21 mouse cellular contexts compared by ENCODE assay signal in the genomic region with DNA sequence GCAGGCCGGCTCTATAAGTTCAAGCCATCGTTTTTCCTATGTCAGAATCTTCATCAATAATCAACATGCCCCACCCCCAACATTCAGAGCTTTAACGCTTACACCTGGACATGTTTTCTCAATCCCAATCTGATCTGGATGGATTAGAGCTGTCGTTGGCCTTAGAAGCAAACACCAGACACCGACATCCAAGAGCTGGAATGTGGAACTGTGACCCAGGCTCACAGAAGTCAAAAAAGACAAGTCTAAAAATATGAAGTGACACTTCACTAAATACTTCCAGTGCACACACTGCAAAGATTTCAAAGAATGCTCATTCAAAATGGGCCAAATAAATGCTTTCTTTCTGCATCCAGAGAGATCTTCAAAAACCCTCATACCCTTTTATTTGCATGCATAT.
DNase-seq lines count a peak whose midpoint lies in the region; ATAC-seq and TF ChIP-seq lines count a peak whose summit lies in the region.
"Had no signal": no experiment of that assay in that cellular context is flagged by ENCODE, and none has a peak within 500 bp of the region (broad histone marks: within the 10 kb centered on the region; RNA-seq: fewer than 3 reads in every experiment).

No protein-coding gene starts in this region.

- peaks cover 54% of the 10 kb centered on the region for H3K4me1 ChIP-seq in heart, embryonic 12.5 days (replicated peaks)
- H3K4me1 ChIP-seq in lung, embryonic 16.5 days (replicated peaks; ENCODE audit: control insufficient read depth, insufficient read depth, low read length): peaks cover 46% of the 10 kb centered on the region
- H3K4me1 ChIP-seq in stomach, postnatal 0 days (replicated peaks; ENCODE audit: control insufficient read depth, insufficient read depth): peaks cover 9% of the 10 kb centered on the region

- H3K9ac ChIP-seq in heart, embryonic 12.5 days: no peak overlapping the region
- H3K9ac ChIP-seq in lung, embryonic 16.5 days (ENCODE audit: low read length): no peak overlapping the region
- no peak overlapping the region for H3K9ac ChIP-seq in stomach, postnatal 0 days (ENCODE audit: low read length)
- H3K9ac ChIP-seq: forebrain, embryonic 15.5 days; midbrain, embryonic 12.5 days; neural tube, embryonic 12.5 days had no signal

- no peak overlapping the region for H3K27ac ChIP-seq in heart, embryonic 12.5 days (ENCODE audit: poor library complexity, severe bottlenecking)
- 0 out of 2 replicates have a peak overlapping the region, but pooled peaks have one; percentile 70 for H3K27ac ChIP-seq in layer of hippocampus, adult 2 months
- 0 out of 2 replicates have a peak overlapping the region, but pooled peaks have one; percentile 32 for H3K27ac ChIP-seq in lung, embryonic 16.5 days (ENCODE audit: low read length)
- peak overlapping the region; percentile 6; the same call in 1 of the 2 replicates for H3K27ac ChIP-seq in stomach, postnatal 0 days (replicated peaks)
- H3K27ac ChIP-seq: forebrain, embryonic 15.5 days; hindbrain, embryonic 10.5 days; hindbrain, postnatal 0 days; kidney, postnatal 0 days; midbrain, embryonic 12.5 days; neural tube, embryonic 12.5 days had no signal

- H3K4me2 ChIP-seq in heart, embryonic 12.5 days: 0 out of 2 replicates have a peak overlapping the region, but pooled peaks have one; percentile 12
- H3K4me2 ChIP-seq in lung, embryonic 16.5 days (ENCODE audit: low read depth, low read length): peak overlapping the region; percentile 30
- no peak overlapping the region; the same call in 1 of the 2 replicates for H3K4me2 ChIP-seq in stomach, postnatal 0 days (replicated peaks; ENCODE audit: low read depth)
- H3K4me2 ChIP-seq: forebrain, embryonic 15.5 days; midbrain, embryonic 12.5 days; neural tube, embryonic 12.5 days had no signal

- intact Hi-C loops in heart, postnatal 10 days (cut with DNase I): no loop called here

- no peaks in the 10 kb centered on the region for H3K27me3 ChIP-seq in heart, embryonic 12.5 days (replicated peaks)
- H3K27me3 ChIP-seq in lung, embryonic 16.5 days (ENCODE audit: control insufficient read depth, insufficient read depth, low read depth, low read length): no peaks in the 10 kb centered on the region
- no peaks in the 10 kb centered on the region for H3K27me3 ChIP-seq in stomach, postnatal 0 days (ENCODE audit: control insufficient read depth, insufficient read depth, low read length)
- H3K27me3 ChIP-seq: forebrain, embryonic 15.5 days; midbrain, embryonic 12.5 days; neural tube, embryonic 12.5 days had no signal

- no peak overlapping the region for H3K4me3 ChIP-seq in heart, embryonic 12.5 days
- no peak overlapping the region; the same call in 1 of the 2 replicates for H3K4me3 ChIP-seq in layer of hippocampus, adult 2 months
- peak overlapping the region; percentile 4; the same call in 1 of the 2 replicates for H3K4me3 ChIP-seq in lung, embryonic 16.5 days (ENCODE audit: low read length)
- H3K4me3 ChIP-seq in stomach, postnatal 0 days (ENCODE audit: low read depth, low read length): no peak overlapping the region
- H3K4me3 ChIP-seq: erythroblast, embryonic 14.5 days; forebrain, embryonic 15.5 days; hindbrain, embryonic 10.5 days; midbrain, embryonic 12.5 days; neural tube, embryonic 12.5 days had no signal

- TF ChIP-seq EP300 in stomach, postnatal 0 days (optimal IDR thresholded peaks at IDR 0.05): no peak

- WGBS in heart, embryonic 12.5 days: 40% methylated on average over 5 of the region's 5 CpGs
- WGBS in lung, embryonic 16.5 days: 17% methylated on average over 5 of the region's 5 CpGs
- 43% methylated on average over 5 of the region's 5 CpGs for WGBS in stomach, postnatal 0 days

- no peaks in the 10 kb centered on the region for H3K9me3 ChIP-seq in heart, embryonic 12.5 days (replicated peaks)
- no peaks in the 10 kb centered on the region for H3K9me3 ChIP-seq in lung, embryonic 16.5 days (ENCODE audit: control insufficient read depth, low read length)
- no peaks in the 10 kb centered on the region for H3K9me3 ChIP-seq in stomach, postnatal 0 days (ENCODE audit: control insufficient read depth, low read length)
- H3K9me3 ChIP-seq: midbrain, embryonic 12.5 days; neural tube, embryonic 12.5 days had no signal

- peaks cover 34% of the 10 kb centered on the region for H3K36me3 ChIP-seq in heart, embryonic 12.5 days
- H3K36me3 ChIP-seq in lung, embryonic 16.5 days (ENCODE audit: control insufficient read depth, insufficient read depth, low read length): peaks cover 8% of the 10 kb centered on the region
- peaks cover 18% of the 10 kb centered on the region for H3K36me3 ChIP-seq in stomach, postnatal 0 days (ENCODE audit: control insufficient read depth, insufficient read depth, low read length)
- H3K36me3 ChIP-seq: forebrain, embryonic 15.5 days had no signal

- no peak for ATAC-seq in heart, embryonic 12.5 days (ENCODE audit: insufficient number of reproducible peaks, low FRiP score)
- no peak for ATAC-seq in lung, embryonic 16.5 days (ENCODE audit: low read depth)
- ATAC-seq in stomach, postnatal 0 days (ENCODE audit: low FRiP score, low TSS enrichment): no peak
- ATAC-seq: forebrain, embryonic 15.5 days; hindbrain, postnatal 0 days; intestine, postnatal 0 days had no signal

- TF ChIP-seq CTCF in layer of hippocampus, adult 2 months (conservative IDR thresholded peaks at IDR 0.05): no peak
- no peak for TF ChIP-seq CTCF in stomach, postnatal 0 days (IDR thresholded peaks at IDR 0.05; ENCODE audit: low read depth)

- no peak for DNase-seq in heart, postnatal 10 days
- DNase-seq in layer of hippocampus, adult 2 months (ENCODE audit: low spot score in 2 of 2): no peak
- DNase-seq in layer of hippocampus, adult 11-12 months (ENCODE audit: low spot score): no peak
- DNase-seq in lung, postnatal 10 days: no peak
- no peak for DNase-seq in stomach, postnatal 0 days (ENCODE audit: low spot score)
- DNase-seq in spleen, postnatal 10 days (ENCODE audit: low spot score in 2 of 2): no peak
- DNase-seq: adrenal gland, adult 2 months; B cell, adult 2 months; cerebellum, adult 8-10 months; gastrocnemius, postnatal 36 days; thymus, postnatal 25 days had no signal
